Mouse (Mus musculus): ENCODE measurements at regions not wholly inside any gene's neighbourhood (a gene's known extent, or its start where the extent isn't known, plus 50 kb on each side); places are given as distances from the start of the nearest gene placed in this dataset.
A peak's percentile ranks its signal among the peaks of the same experiment; 100 is the strongest.

GRCm38 (mm10) chr4:50762759-50763158 lies 453.7 kb upstream of the Cylc2 start:
- Histone ChIP-seq H3K4me3 (ENCODE audit: low read length) (no peak overlapping the region), H3K4me1 (ENCODE audit: insufficient read depth, low read length) (no peaks in the 10 kb centered on the region), H3K36me3 (ENCODE audit: insufficient read depth, low read length) (no peaks in the 10 kb centered on the region), H3K27me3 (ENCODE audit: insufficient read depth, low read length) (no peaks in the 10 kb centered on the region), H3K9me3 (ENCODE audit: low read length) (no peaks in the 10 kb centered on the region), H3K27ac (no peak overlapping the region), H3K9ac (replicated peaks; ENCODE audit: low read length) (no peak overlapping the region), H3K4me2 (ENCODE audit: low read depth, low read length) (no peak overlapping the region)
- 88% methylated on average over 1 of the region's 1 CpGs for WGBS
- TF ChIP-seq CTCF (IDR thresholded peaks at IDR 0.05; ENCODE audit: low read depth): no peak
- DNase-seq (ENCODE audit: low spot score): no peak
- ATAC-seq: no peak

- Histone ChIP-seq H3K27ac (no peak overlapping the region), H3K9me3 (ENCODE audit: low read length) (no peaks in the 10 kb centered on the region), H3K9ac (replicated peaks; ENCODE audit: low read length) (no peak overlapping the region), H3K36me3 (ENCODE audit: insufficient read depth, low read length) (no peaks in the 10 kb centered on the region), H3K27me3 (ENCODE audit: insufficient read depth, low read length) (no peaks in the 10 kb centered on the region), H3K4me3 (ENCODE audit: low read length) (no peak overlapping the region), H3K4me1 (ENCODE audit: insufficient read depth, low read length) (no peaks in the 10 kb centered on the region), H3K4me2 (ENCODE audit: low read depth, low read length) (no peak overlapping the region)
- ATAC-seq: no peak
- TF ChIP-seq CTCF (IDR thresholded peaks at IDR 0.05; ENCODE audit: low read depth): no peak
- 89% methylated on average over 3 of the region's 3 CpGs for WGBS
- no peak for DNase-seq (ENCODE audit: low spot score)
Observed at GRCm38 (mm10) chr4:50763914-50764313, 452.6 kb upstream of the Cylc2 start.

GRCm38 (mm10) chr4:50772456-50772855 lies 444.0 kb upstream of the Cylc2 start:
- no peak for ATAC-seq
- Histone ChIP-seq H3K9ac (replicated peaks; ENCODE audit: low read length) (no peak overlapping the region), H3K27me3 (ENCODE audit: insufficient read depth, low read length) (no peaks in the 10 kb centered on the region), H3K4me1 (ENCODE audit: insufficient read depth, low read length) (no peaks in the 10 kb centered on the region), H3K36me3 (ENCODE audit: insufficient read depth, low read length) (no peaks in the 10 kb centered on the region), H3K9me3 (ENCODE audit: low read length) (no peaks in the 10 kb centered on the region), H3K27ac (no peak overlapping the region), H3K4me2 (ENCODE audit: low read depth, low read length) (no peak overlapping the region), H3K4me3 (ENCODE audit: low read length) (no peak overlapping the region)
- TF ChIP-seq CTCF (IDR thresholded peaks at IDR 0.05; ENCODE audit: low read depth): no peak
- DNase-seq (ENCODE audit: low spot score): peak; percentile 49
